In genomic region chr14:48172876-48173275, GRCm38 (mm10) we compare ENCODE assay signal across 21 mouse cellular contexts.
"Had no signal": no experiment of that assay in that cellular context is flagged by ENCODE, and none has a peak within 500 bp of the region (broad histone marks: within the 10 kb centered on the region; RNA-seq: fewer than 3 reads in every experiment).

No protein-coding gene starts in this region.

- H3K4me2 ChIP-seq: limb, embryonic 13.5 days; liver, embryonic 12.5 days; liver, embryonic 15.5 days; midbrain, embryonic 11.5 days; neural tube, embryonic 12.5 days; neural tube, embryonic 15.5 days; stomach, embryonic 15.5 days had no signal

- H3K9ac ChIP-seq: limb, embryonic 13.5 days; liver, embryonic 12.5 days; liver, embryonic 15.5 days; neural tube, embryonic 12.5 days; neural tube, embryonic 15.5 days; stomach, embryonic 15.5 days had no signal

- H3K9me3 ChIP-seq: limb, embryonic 10.5 days; limb, embryonic 13.5 days; liver, embryonic 12.5 days; liver, embryonic 15.5 days; neural tube, embryonic 12.5 days; neural tube, embryonic 15.5 days; stomach, embryonic 15.5 days had no signal

- H3K27ac ChIP-seq: kidney, postnatal 0 days; layer of hippocampus, adult 2 months; limb, embryonic 10.5 days; limb, embryonic 13.5 days; liver, embryonic 12.5 days; liver, embryonic 15.5 days; neural tube, embryonic 12.5 days; neural tube, embryonic 15.5 days; stomach, embryonic 15.5 days had no signal

- H3K27me3 ChIP-seq: limb, embryonic 13.5 days; liver, embryonic 12.5 days; liver, embryonic 15.5 days; neural tube, embryonic 12.5 days; neural tube, embryonic 15.5 days; stomach, embryonic 15.5 days had no signal

- DNase-seq: kidney, adult 2 months; kidney, postnatal 25 days; layer of hippocampus, adult 9-11 months; liver; midbrain, embryonic 14.5 days; right cerebral cortex, adult 18-20 months; right cerebral cortex, postnatal 14 days; spleen, adult 18-20 months; thymus, adult 18-20 months; thymus, postnatal 36 days had no signal

- H3K4me3 ChIP-seq: layer of hippocampus, adult 2 months; limb, embryonic 10.5 days; limb, embryonic 13.5 days; liver, embryonic 12.5 days; liver, embryonic 15.5 days; neural tube, embryonic 12.5 days; neural tube, embryonic 15.5 days; stomach, embryonic 15.5 days had no signal

- ATAC-seq: intestine, postnatal 0 days; liver, embryonic 12.5 days had no signal

- H3K36me3 ChIP-seq: liver, embryonic 12.5 days; liver, embryonic 15.5 days; neural tube, embryonic 12.5 days; neural tube, embryonic 15.5 days; stomach, embryonic 15.5 days had no signal

- H3K4me1 ChIP-seq: liver, embryonic 12.5 days; liver, embryonic 15.5 days had no signal
